16 mouse cellular contexts compared by ENCODE assay signal in genomic region chr1:176828666-176829065, GRCm38 (mm10). TPM values are rescaled to one million over a fixed set of nuclear protein-coding genes. Genes with fewer than 3 reads are reported as not detected.
DNase-seq lines count a peak whose midpoint lies in the region; TF ChIP-seq lines count a peak whose summit lies in the region.
"Had no signal": no experiment of that assay in that cellular context is flagged by ENCODE, and none has a peak within 500 bp of the region (broad histone marks: within the 10 kb centered on the region; RNA-seq: fewer than 3 reads in every experiment).

No protein-coding gene starts in this region.

- H3K27ac ChIP-seq in left cerebral cortex, adult 2 months, result peak overlapping the region; percentile 1; the same call in 1 of the 2 replicates
- H3K27ac ChIP-seq in brown adipose tissue, adult 24 weeks (replicated peaks; ENCODE audit: low read depth, low read length), result peak overlapping the region; percentile 3
- H3K27ac ChIP-seq in heart, embryonic 10.5 days, result no peak overlapping the region
- H3K27ac ChIP-seq: embryonic facial prominence, embryonic 10.5 days; forebrain, embryonic 13.5 days; heart, embryonic 13.5 days; hindbrain, embryonic 15.5 days had no signal

- H3K4me1 ChIP-seq in brown adipose tissue, adult 24 weeks (ENCODE audit: control insufficient read depth, insufficient read depth, insufficient read length, low read length), result peaks cover 12% of the 10 kb centered on the region
- peaks cover 25% of the 10 kb centered on the region for H3K4me1 ChIP-seq in heart, embryonic 10.5 days
- H3K4me1 ChIP-seq: embryonic facial prominence, embryonic 10.5 days; forebrain, embryonic 13.5 days; hindbrain, embryonic 15.5 days had no signal

- WGBS in heart, embryonic 10.5 days, result 85% methylated on average over 12 of the region's 12 CpGs

- 0 out of 2 replicates have a peak, but pooled peaks cover 3% of the 10 kb centered on the region for H3K36me3 ChIP-seq in heart, embryonic 10.5 days
- H3K36me3 ChIP-seq: embryonic facial prominence, embryonic 10.5 days; hindbrain, embryonic 15.5 days had no signal

- no peaks in the 10 kb centered on the region for H3K9me3 ChIP-seq in heart, embryonic 10.5 days
- H3K9me3 ChIP-seq: embryonic facial prominence, embryonic 10.5 days; forebrain, embryonic 13.5 days; heart, embryonic 13.5 days; hindbrain, embryonic 15.5 days had no signal

- H3K4me3 ChIP-seq in left cerebral cortex, adult 2 months, result no peak overlapping the region
- no peak overlapping the region for H3K4me3 ChIP-seq in brown adipose tissue, adult 24 weeks (ENCODE audit: insufficient read depth, low read depth, low read length)
- no peak overlapping the region for H3K4me3 ChIP-seq in heart, embryonic 10.5 days
- H3K4me3 ChIP-seq: embryonic facial prominence, embryonic 10.5 days; forebrain, embryonic 13.5 days; heart, embryonic 13.5 days; hindbrain, embryonic 15.5 days had no signal

- H3K27me3 ChIP-seq in heart, embryonic 10.5 days (ENCODE audit: insufficient read depth, poor library complexity, severe bottlenecking), result no peaks in the 10 kb centered on the region
- H3K27me3 ChIP-seq: forebrain, embryonic 13.5 days; heart, embryonic 13.5 days; hindbrain, embryonic 15.5 days had no signal

- TF ChIP-seq CTCF in left cerebral cortex, adult 2 months (IDR thresholded peaks at IDR 0.05), result no peak

- peak; percentile 86 for DNase-seq in gastrocnemius, adult 18-20 months (ENCODE audit: low spot score)
- no peak for DNase-seq in gastrocnemius, postnatal 14 days
- no peak for DNase-seq in left cerebral cortex, adult 2 months (ENCODE audit: extremely low spot score in 1 of 2, low spot score in 2 of 2)
- no peak for DNase-seq in left cerebral cortex, postnatal 36 days (ENCODE audit: low spot score in 2 of 2)
- no peak for DNase-seq in heart, embryonic 10.5 days (ENCODE audit: low spot score)
- no peak for DNase-seq in layer of hippocampus, adult 8-10 months (ENCODE audit: low spot score in 2 of 2)
- DNase-seq: adrenal gland, postnatal 14 days; cerebellum, adult 2 months; cerebellum, postnatal 10 days; forebrain, postnatal 0 days; heart, postnatal 36 days had no signal

- intact Hi-C loops in gastrocnemius, postnatal 14 days (cut with DNase I; ENCODE audit: low total_unique reads), result no loop called here
- intact Hi-C loops in left cerebral cortex, adult 2 months (cut with DNase I), result no loop called here
- intact Hi-C loops in left cerebral cortex, postnatal 36 days (cut with DNase I), result no loop called here

RNA-seq across cellular contexts. Expression of gene Sdccag8, which starts 14.2 kb away (rescaled TPM):
- 1 to 10 TPM; 4.2 to 5.2 TPM for total RNA-seq in gastrocnemius, adult 18-20 months (2021)
- 1 to 10 TPM; 3.1 to 4.1 TPM for total RNA-seq in gastrocnemius, postnatal 14 days (2021)
- 10 to 100 TPM; 17.6 TPM for total RNA-seq in left cerebral cortex, adult 2 months (2021)
- 10 to 100 TPM; 12.1 to 19.8 TPM for total RNA-seq in left cerebral cortex, postnatal 36 days (2021)
- 4.2 and 7.5 TPM in 2 replicates for polyA plus RNA-seq in brown adipose tissue, adult 24 weeks (2012; ENCODE audit: insufficient read depth, insufficient read length, missing spikeins)
- polyA plus RNA-seq in heart, embryonic 10.5 days (2016; fragmentation: Nextera tagmentation; extraction: Ambion mirVana), result 10.0 and 10.4 TPM in 2 replicates
- total RNA-seq in layer of hippocampus, adult 8-10 months (2022), result 10 to 100 TPM; 16.3 to 24.0 (median 19.4) TPM

RNA-seq across cellular contexts. Expression of gene Cep170, which starts 14.8 kb away (rescaled TPM):
- 10 to 100 TPM; 17.8 to 19.1 TPM for total RNA-seq in gastrocnemius, adult 18-20 months (2021)
- total RNA-seq in gastrocnemius, postnatal 14 days (2021), result 10 to 100 TPM; 20.2 to 25.3 TPM
- 10 to 100 TPM; 92.1 to 95.3 TPM for total RNA-seq in left cerebral cortex, adult 2 months (2021)
- total RNA-seq in left cerebral cortex, postnatal 36 days (2021), result 100 to 1,000 TPM in 1 of 2 experiments, 10 to 100 TPM in 1; 86.7 to 106 TPM
- 13.2 and 15.1 TPM in 2 replicates for polyA plus RNA-seq in brown adipose tissue, adult 24 weeks (2012; ENCODE audit: insufficient read depth, insufficient read length, missing spikeins)
- 24.6 and 25.1 TPM in 2 replicates for polyA plus RNA-seq in heart, embryonic 10.5 days (2016; fragmentation: Nextera tagmentation; extraction: Ambion mirVana)
- 100 to 1,000 TPM in 1 of 4 experiments, 10 to 100 TPM in 3; 86.4 to 110 (median 92.6) TPM for total RNA-seq in layer of hippocampus, adult 8-10 months (2022)
